Mouse (Mus musculus) midbrain, embryonic 12.5 days (tissue): ENCODE data around the gene Lefty1. TPM values are rescaled to one million over a fixed set of nuclear protein-coding genes. Genes with fewer than 3 reads are reported as not detected.
A peak's percentile ranks its signal among the peaks of the same experiment; 100 is the strongest.
"Not testable (repeated sequence)": the region's sequence is repeated elsewhere in the genome, so short reads cannot be mapped to it uniquely, and the experiment has no call there.

ENCODE experiments used
- ATAC-seq: fragments of 200-750 bp; cut with Nextera tagmentation; 2 replicates; pipeline ENCODE4 v1.8.0; 2017; ENCODE audit warnings: low read depth, moderate TSS enrichment, moderate library complexity; ENCODE audit not compliant: low FRiP score
- H3K27ac ChIP-seq: fragments of 300-500 bp; sonication (generic); replicated peaks from 2 replicates; pipeline ENCODE4 v1.5.1; 2016; ENCODE audit warnings: mild to moderate bottlenecking
- H3K27me3 ChIP-seq: fragments of 300-500 bp; sonication (generic); 2 replicates; pipeline ENCODE4 v1.6.1; 2016; ENCODE audit warnings: mild to moderate bottlenecking
- H3K36me3 ChIP-seq: fragments of 300-500 bp; sonication (generic); 2 replicates; pipeline ENCODE4 v1.6.1; 2016
- H3K4me1 ChIP-seq: fragments of 300-500 bp; sonication (generic); 2 replicates; pipeline ENCODE4 v1.6.1; 2016
- H3K4me2 ChIP-seq: fragments of 300-500 bp; sonication (generic); replicated peaks from 2 replicates; pipeline ENCODE4 v1.6.1; 2016; ENCODE audit warnings: mild to moderate bottlenecking, moderate library complexity
- H3K4me3 ChIP-seq: fragments of 300-500 bp; sonication (generic); 2 replicates; pipeline ENCODE4 v1.5.1; 2016; ENCODE audit warnings: mild to moderate bottlenecking
- H3K9ac ChIP-seq: fragments of 300-500 bp; sonication (generic); replicated peaks from 2 replicates; pipeline ENCODE4 v1.6.1; 2016; ENCODE audit warnings: mild to moderate bottlenecking, moderate library complexity
- H3K9me3 ChIP-seq: fragments of 300-500 bp; sonication (generic); 2 replicates; pipeline ENCODE4 v1.6.1; 2016; ENCODE audit warnings: mild to moderate bottlenecking
- WGBS: fragments of 180-500 bp; shearing (Covaris S2); methylation state at CpG from one replicate; pipeline ENCODE4 v1.1.7; 2016; 5-methylcytosine and 5-hydroxymethylcytosine counted together
- polyA plus RNA-seq: library from polyadenylated mRNA; unstranded; fragments of >200 nt; fragmentation: Nextera tagmentation; extraction: Ambion mirVana; gene quantifications from 2 replicates; pipeline ENCODE4 v1.2.1, GENCODE M21; 2016

The Lefty1 gene
- polyA plus RNA-seq, 1 experiment from 2014 or later = 1.6 TPM

GRCm38 (mm10) chr1:180967261-180967660 lies 32.4 kb downstream of the Lefty1 start:
- Histone ChIP-seq H3K4me1 (no peaks in the 10 kb centered on the region), H3K4me2 (no peak overlapping the region), H3K9ac (no peak overlapping the region), H3K9me3 (no peaks in the 10 kb centered on the region), H3K27ac (no peak overlapping the region), H3K36me3 (no peaks in the 10 kb centered on the region), H3K4me3 (no peak overlapping the region), H3K27me3 (no peaks in the 10 kb centered on the region)
- WGBS = 86% methylated on average over 7 of the region's 7 CpGs
- ATAC-seq = no peak

- 68% methylated on average over 9 of the region's 11 CpGs for WGBS
- Histone ChIP-seq H3K4me2 (no peak overlapping the region), H3K9ac (no peak overlapping the region), H3K9me3 (no peaks in the 10 kb centered on the region), H3K27ac (no peak overlapping the region), H3K36me3 (no peaks in the 10 kb centered on the region), H3K4me3 (no peak overlapping the region), H3K27me3 (no peaks in the 10 kb centered on the region), H3K4me1 (no peaks in the 10 kb centered on the region)
- ATAC-seq = no peak
These were observed 38.1 kb downstream of the Lefty1 start for GRCm38 (mm10) chr1:180972941-180973340.

- Histone ChIP-seq H3K4me3 (no peak overlapping the region), H3K9ac (no peak overlapping the region), H3K27me3 (no peaks in the 10 kb centered on the region), H3K4me2 (no peak overlapping the region), H3K36me3 (no peaks in the 10 kb centered on the region), H3K4me1 (no peaks in the 10 kb centered on the region), H3K9me3 (no peaks in the 10 kb centered on the region), H3K27ac (no peak overlapping the region)
- peak; percentile 41; the same call in 1 of the 2 replicates for ATAC-seq
- WGBS = 61% methylated on average over 14 of the region's 14 CpGs
These were observed 39.4 kb downstream of the Lefty1 start for GRCm38 (mm10) chr1:180974126-180974746.

- H3K4me2 ChIP-seq = no peak overlapping the region
- no peaks in the 10 kb centered on the region for H3K4me1 ChIP-seq
- no peak overlapping the region for H3K27ac ChIP-seq
- H3K27me3 ChIP-seq = no peaks in the 10 kb centered on the region
- 64% methylated on average over 4 of the region's 4 CpGs for WGBS
- no peaks in the 10 kb centered on the region for H3K36me3 ChIP-seq
- no peak for ATAC-seq
- no peaks in the 10 kb centered on the region for H3K9me3 ChIP-seq
- H3K4me3 ChIP-seq = no peak overlapping the region
- H3K9ac ChIP-seq = no peak overlapping the region
These were observed 41.4 kb downstream of the Lefty1 start for GRCm38 (mm10) chr1:180976110-180976679.

- no peaks in the 10 kb centered on the region for H3K9me3 ChIP-seq
- H3K27me3 ChIP-seq = no peaks in the 10 kb centered on the region
- H3K4me1 ChIP-seq = no peaks in the 10 kb centered on the region
- no peak overlapping the region for H3K27ac ChIP-seq
- no peak overlapping the region for H3K9ac ChIP-seq
- no peak for ATAC-seq
- 84% methylated on average over 24 of the region's 24 CpGs for WGBS
- H3K36me3 ChIP-seq = no peaks in the 10 kb centered on the region
- no peak overlapping the region for H3K4me2 ChIP-seq
- H3K4me3 ChIP-seq = no peak overlapping the region
These were observed 44.8 kb downstream of the Lefty1 start for GRCm38 (mm10) chr1:180979484-180980251.

GRCm38 (mm10) chr1:180980464-180980863 lies 45.6 kb downstream of the Lefty1 start:
- H3K4me1 ChIP-seq = no peaks in the 10 kb centered on the region
- no peaks in the 10 kb centered on the region for H3K27me3 ChIP-seq
- no peak overlapping the region for H3K27ac ChIP-seq
- 65% methylated on average over 2 of the region's 2 CpGs for WGBS
- ATAC-seq = no peak
- H3K4me2 ChIP-seq = no peak overlapping the region
- H3K9me3 ChIP-seq = no peaks in the 10 kb centered on the region
- no peak overlapping the region for H3K9ac ChIP-seq
- H3K4me3 ChIP-seq = no peak overlapping the region
- no peaks in the 10 kb centered on the region for H3K36me3 ChIP-seq

- H3K4me1 ChIP-seq, H3K9me3 ChIP-seq, H3K27me3 ChIP-seq, H3K27ac ChIP-seq, ATAC-seq, H3K36me3 ChIP-seq, H3K4me3 ChIP-seq, H3K9ac ChIP-seq, H3K4me2 ChIP-seq: not testable (repeated sequence)
- WGBS = 79% methylated on average over 7 of the region's 7 CpGs
These were observed 46.6 kb downstream of the Lefty1 start for GRCm38 (mm10) chr1:180981298-180982046.

GRCm38 (mm10) chr1:180986701-180987100 lies 51.9 kb downstream of the Lefty1 start:
- no peak overlapping the region for H3K4me3 ChIP-seq
- no peaks in the 10 kb centered on the region for H3K27me3 ChIP-seq
- no peaks in the 10 kb centered on the region for H3K9me3 ChIP-seq
- no peak for ATAC-seq
- WGBS = 90% methylated on average over 8 of the region's 8 CpGs
- no peak overlapping the region for H3K27ac ChIP-seq
- 0 out of 2 replicates have a peak, but pooled peaks cover 3% of the 10 kb centered on the region for H3K4me1 ChIP-seq
- no peak overlapping the region for H3K4me2 ChIP-seq
- no peak overlapping the region for H3K9ac ChIP-seq
- H3K36me3 ChIP-seq = no peaks in the 10 kb centered on the region

GRCm38 (mm10) chr1:180987759-180988158 lies 52.9 kb downstream of the Lefty1 start:
- Histone ChIP-seq H3K9ac (no peak overlapping the region), H3K36me3 (no peaks in the 10 kb centered on the region), H3K4me1 (0 out of 2 replicates have a peak, but pooled peaks cover 3% of the 10 kb centered on the region), H3K4me2 (no peak overlapping the region), H3K4me3 (no peak overlapping the region), H3K27me3 (no peaks in the 10 kb centered on the region), H3K9me3 (no peaks in the 10 kb centered on the region), H3K27ac (no peak overlapping the region)
- WGBS = 3% methylated on average over 9 of the region's 9 CpGs
- ATAC-seq = no peak

Other genes starting within 250 kb of the Lefty1 start
- 0.08 TPM in 1 of 2 replicates, not detected in the other for gene Mixl1, start 238.0 kb upstream of the Lefty1 start, polyA plus RNA-seq
- gene Acbd3, start 209.0 kb upstream of the Lefty1 start, polyA plus RNA-seq = 27.4 and 29.3 TPM in 2 replicates
- 3,369 and 3,552 TPM in 2 replicates for gene H3f3a, start 121.1 kb upstream of the Lefty1 start, polyA plus RNA-seq
- gene Sde2, start 83.9 kb upstream of the Lefty1 start, polyA plus RNA-seq = 36.3 and 36.7 TPM in 2 replicates
- not detected in 2 replicates for gene Lefty2, start 41.9 kb upstream of the Lefty1 start, polyA plus RNA-seq
- 94.0 and 98.4 TPM in 2 replicates for gene Pycr2, start 30.7 kb upstream of the Lefty1 start, polyA plus RNA-seq
- 2.9 TPM in 2 replicates for gene Tmem63a, start 7.3 kb downstream of the Lefty1 start, polyA plus RNA-seq
- 0.94 and 1.1 TPM in 2 replicates for gene Ephx1, start 85.9 kb downstream of the Lefty1 start, polyA plus RNA-seq
- 0.12 TPM in 1 of 2 replicates, not detected in the other for gene 9130409I23Rik, start 116.2 kb downstream of the Lefty1 start, polyA plus RNA-seq
- 43.3 and 46.9 TPM in 2 replicates for gene Nvl, start 209.2 kb downstream of the Lefty1 start, polyA plus RNA-seq
- 78.7 and 85.2 TPM in 2 replicates for gene Cnih4, start 209.7 kb downstream of the Lefty1 start, polyA plus RNA-seq